Mouse (Mus musculus): ENCODE data around the gene Dlg5.

Gene Dlg5

DNA sequence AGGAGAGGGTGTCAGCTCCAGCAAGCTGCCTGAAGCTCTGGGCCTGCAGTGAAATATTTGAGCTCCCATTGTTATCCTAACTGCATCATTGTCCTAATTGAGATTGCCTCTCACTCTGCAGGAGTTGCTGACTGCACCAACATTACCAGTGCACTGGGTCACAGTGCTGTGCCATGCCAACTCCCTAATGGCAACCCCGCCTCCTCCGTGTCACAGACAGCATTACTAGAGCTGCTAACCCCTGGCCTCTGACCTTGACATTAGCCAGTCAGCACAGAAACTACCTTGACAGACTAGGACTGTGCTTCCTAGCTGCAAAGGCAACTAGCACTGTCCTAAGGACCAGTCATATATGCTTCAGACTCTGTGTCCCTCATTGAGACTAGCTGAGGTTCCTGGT, 139.0 kb downstream of the Dlg5 start:
- no peak for DNase-seq (ENCODE audit: low spot score)

DNA sequence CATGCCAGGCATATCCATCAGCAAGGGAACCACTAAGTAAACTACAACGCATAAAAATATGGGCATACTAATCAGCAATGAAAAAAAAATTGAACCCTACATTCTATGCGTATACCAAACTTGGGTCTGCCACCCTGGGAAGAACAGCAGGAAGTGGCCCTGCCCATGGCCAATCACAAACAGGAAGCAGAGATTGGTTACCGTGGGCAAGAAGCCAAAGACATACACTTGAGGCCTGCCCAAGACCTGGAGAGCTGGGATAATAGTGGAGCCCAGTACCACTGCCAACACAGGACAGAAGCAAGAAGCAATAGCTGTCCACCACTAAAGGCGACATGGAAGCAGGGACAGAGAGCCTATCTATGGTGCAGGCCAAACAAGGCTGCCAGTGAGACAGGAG, 146.9 kb downstream of the Dlg5 start:
- no peak for DNase-seq (ENCODE audit: low spot score)

DNA sequence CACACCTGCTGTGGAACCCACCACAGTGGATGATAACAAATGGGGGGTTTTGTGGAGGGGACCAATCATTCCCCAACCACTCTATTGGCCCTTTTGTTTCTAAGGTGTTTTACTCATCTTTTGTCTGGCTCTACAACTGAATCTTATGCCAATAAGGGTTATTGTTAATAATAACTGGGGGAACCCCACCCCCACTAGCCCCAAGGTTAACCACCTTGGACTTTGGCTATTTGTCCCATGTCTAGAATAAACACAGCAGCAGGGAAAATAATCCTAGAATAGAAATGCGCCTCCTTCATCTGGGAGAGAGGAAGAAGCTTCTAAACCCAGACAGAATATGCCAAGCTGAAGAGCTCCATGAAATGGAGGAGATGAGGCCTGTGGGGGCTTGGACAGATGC, 151.1 kb downstream of the Dlg5 start:
- DNase-seq (ENCODE audit: low spot score) = no peak

DNA sequence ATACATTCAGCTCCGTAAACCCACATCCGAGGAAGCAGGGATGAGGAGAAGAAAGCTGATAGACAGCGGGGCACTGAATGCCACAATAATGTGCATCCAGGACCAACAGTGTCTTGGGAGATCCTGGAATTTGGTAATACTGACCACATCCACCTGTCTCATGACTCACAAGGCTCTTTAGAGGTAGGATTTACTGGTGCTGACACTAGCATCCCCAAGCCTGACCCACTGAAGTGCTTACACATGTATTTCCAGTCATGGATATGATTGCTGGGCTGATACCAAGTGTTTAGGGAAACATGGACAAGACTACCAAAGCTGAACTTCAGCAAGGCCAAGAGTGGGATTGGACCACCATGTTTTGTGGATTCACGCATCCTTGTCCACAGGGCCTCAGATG, 152.5 kb downstream of the Dlg5 start:
- no peak for DNase-seq (ENCODE audit: low spot score)

DNA sequence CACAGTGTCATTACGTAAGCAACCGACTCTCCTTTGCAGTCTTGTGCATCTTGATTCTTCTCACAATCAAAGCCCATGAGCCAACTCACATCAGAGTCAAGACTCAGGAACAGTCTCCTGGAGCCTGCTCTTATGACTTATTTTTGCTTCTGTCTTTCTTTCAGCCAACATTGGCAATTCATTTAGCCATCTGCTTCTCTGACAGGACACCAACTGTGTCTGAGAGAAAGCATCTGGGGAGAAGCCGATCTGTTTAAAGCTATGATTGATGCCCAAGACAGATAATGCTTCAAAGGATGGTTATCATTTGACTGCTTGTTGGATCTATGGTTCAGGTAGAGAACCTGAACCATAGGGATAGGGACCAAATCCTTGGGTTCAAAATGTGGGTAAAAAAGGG, 153.3 kb downstream of the Dlg5 start:
- DNase-seq (ENCODE audit: low spot score) = no peak

DNA sequence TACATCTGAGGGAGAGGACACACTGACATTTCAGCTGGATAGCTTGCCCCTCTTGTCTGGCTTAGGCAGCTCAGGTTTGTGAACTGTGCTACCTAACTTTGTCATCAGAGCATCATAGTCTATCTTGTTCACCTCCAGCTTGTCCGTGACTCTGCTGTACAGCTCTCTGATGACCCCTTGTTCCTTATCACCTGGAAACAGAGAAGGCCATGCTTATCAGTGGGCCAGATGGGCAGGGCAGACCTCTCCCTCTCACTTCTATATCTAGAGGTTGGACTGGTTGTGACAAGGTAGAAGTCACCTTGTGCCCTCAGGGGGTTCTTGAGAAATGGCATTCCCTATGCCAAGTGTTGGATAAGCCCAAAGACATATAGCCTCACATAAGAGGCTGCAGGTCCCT, 154.9 kb downstream of the Dlg5 start:
- DNase-seq (ENCODE audit: low spot score) = no peak

DNA sequence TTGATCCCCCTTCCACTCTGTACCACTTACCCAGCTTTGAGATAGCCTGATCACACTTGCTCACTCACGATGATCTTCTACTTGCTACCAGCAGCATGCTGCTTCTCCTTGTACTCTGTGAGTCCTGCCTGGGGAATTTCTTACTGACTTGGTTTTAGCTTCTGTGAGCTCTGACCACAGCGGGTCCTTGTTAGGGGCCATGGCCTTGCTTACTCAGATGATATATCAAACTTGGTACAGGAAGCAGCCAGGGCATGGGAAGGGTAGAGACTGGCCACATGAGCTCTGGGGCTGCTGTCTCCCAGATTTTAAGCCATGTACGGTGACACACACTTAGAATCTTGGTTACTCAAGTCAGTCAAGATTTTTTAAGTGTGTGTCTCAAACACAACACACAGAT, 156.5 kb downstream of the Dlg5 start:
- DNase-seq (ENCODE audit: low spot score) = peak; percentile 28

DNA sequence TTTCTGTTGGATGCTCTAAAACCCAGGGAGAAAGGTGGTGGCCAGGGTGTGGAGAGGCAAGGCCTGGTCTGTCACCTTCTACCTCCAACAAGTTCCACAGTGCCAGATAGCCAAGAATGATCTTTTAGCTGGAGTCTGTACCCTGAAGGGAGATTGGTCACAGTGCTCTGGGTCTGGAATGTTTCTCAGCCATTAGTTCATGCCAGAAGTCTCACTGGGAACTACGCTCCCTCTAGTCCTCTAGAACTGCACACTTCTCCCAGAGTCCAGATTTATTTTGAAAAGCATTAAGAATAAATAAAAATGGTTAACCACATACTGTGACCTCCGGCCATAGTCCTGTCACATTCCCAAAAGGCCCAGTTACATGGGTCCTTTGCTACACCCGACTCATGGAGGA, 158.3 kb downstream of the Dlg5 start:
- DNase-seq (ENCODE audit: low spot score) = no peak

DNA sequence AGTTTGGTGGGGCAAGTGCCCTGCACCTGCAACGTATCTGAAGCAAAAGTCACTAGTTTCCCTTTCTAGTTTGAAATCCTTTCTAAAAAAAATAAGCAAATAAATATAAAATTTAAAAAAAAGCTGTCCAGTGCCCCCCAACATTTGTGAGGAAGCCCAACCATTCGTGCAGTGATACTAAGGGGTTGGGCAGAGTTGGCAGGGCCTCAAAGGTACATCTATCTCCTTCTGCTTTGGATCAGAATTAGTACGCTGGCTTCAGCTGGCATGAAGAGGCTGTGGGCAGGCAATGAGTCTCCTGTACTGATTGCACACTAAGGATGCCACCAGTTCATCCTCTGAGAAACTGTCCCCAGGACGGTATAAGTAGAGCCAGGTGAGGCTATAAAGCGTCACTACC, 159.2 kb downstream of the Dlg5 start:
- no peak for DNase-seq (ENCODE audit: low spot score)

Measured in ovary, adult 18-20 months (tissue).